Mouse (Mus musculus) ES-E14 (cell line): Measurements from ENCODE around the gene Itfg2. TPM values are rescaled to one million over a fixed set of nuclear protein-coding genes. Genes with fewer than 3 reads are reported as not detected.

ENCODE experiments used
- DNase-seq: peaks from one replicate; pipeline ENCODE4 v3.0.0-alpha.2; 2013; ENCODE audit warnings: low read depth, low spot score
- H3K27ac ChIP-seq: 2 replicates; pipeline ENCODE4 v1.5.1; 2012; ENCODE audit warnings: low read depth, mild to moderate bottlenecking, low read length, moderate library complexity, mixed read lengths; ENCODE audit not compliant: poor library complexity, insufficient read depth, severe bottlenecking
- H3K36me3 ChIP-seq: 2 replicates; pipeline ENCODE4 v1.6.1; 2012; ENCODE audit warnings: mild to moderate bottlenecking, low read length, moderate library complexity, mixed read lengths; ENCODE audit not compliant: control insufficient read depth, poor library complexity, insufficient read depth, severe bottlenecking
- H3K4me1 ChIP-seq, 2 experiments: fragments of 150-350 bp in 1 of 2; sonication (generic) in 1 of 2; 2 replicates each; pipeline ENCODE4 v1.6.1; 2012; ENCODE audit warnings: low read length in 2 of 2, mild to moderate bottlenecking in 1 of 2, mixed read lengths in 1 of 2; ENCODE audit not compliant: control insufficient read depth in 2 of 2, insufficient read depth in 2 of 2, poor library complexity in 1 of 2
- H3K4me3 ChIP-seq, 2 experiments: fragments of 150-350 bp in 1 of 2; sonication (generic) in 1 of 2; 2 replicates each; pipeline ENCODE4 v1.5.1; 2012; ENCODE audit warnings: low read length in 2 of 2, low read depth in 1 of 2, mild to moderate bottlenecking in 1 of 2, mixed read lengths in 1 of 2; ENCODE audit not compliant: insufficient read depth in 1 of 2, poor library complexity in 1 of 2, severe bottlenecking in 1 of 2
- H3K9ac ChIP-seq: 2 replicates; pipeline ENCODE4 v1.6.1; 2012; ENCODE audit warnings: low read depth, mild to moderate bottlenecking, low read length, mixed read lengths; ENCODE audit not compliant: poor library complexity, insufficient read depth, severe bottlenecking
- H3K9me3 ChIP-seq: fragments of 150-350 bp; sonication (generic); 2 replicates; pipeline ENCODE4 v1.6.1; 2012; ENCODE audit warnings: low read depth, mild to moderate bottlenecking, low read length; ENCODE audit not compliant: control insufficient read depth, insufficient read depth
- CHD2 ChIP-seq: IDR thresholded peaks from 2 replicates; pipeline ENCODE4 v1.6.1; 2014; ENCODE audit warnings: mild to moderate bottlenecking, low read depth, low read length, inconsistent platforms
- HCFC1 ChIP-seq: IDR thresholded peaks from 2 replicates; pipeline ENCODE4 v1.6.1; 2012; ENCODE audit warnings: low read length, inconsistent platforms, borderline replicate concordance; ENCODE audit not compliant: insufficient read depth
- MAFK ChIP-seq: IDR thresholded peaks from 2 replicates; pipeline ENCODE4 v1.6.1; 2014; ENCODE audit warnings: mild to moderate bottlenecking, low read depth, low read length, inconsistent platforms; ENCODE audit not compliant: insufficient read depth
- ZC3H11A ChIP-seq: IDR thresholded peaks from 2 replicates; pipeline ENCODE4 v1.6.1; 2012; ENCODE audit warnings: low read depth, mild to moderate bottlenecking, inconsistent platforms, low read length, borderline replicate concordance
- ZNF384 ChIP-seq: IDR thresholded peaks from 2 replicates; pipeline ENCODE4 v1.6.1; 2012; ENCODE audit warnings: low read depth, low read length, inconsistent platforms
- in situ Hi-C, 2 experiments: fragments of 600-800 bp; cut with MboI; formaldehyde crosslinking; loops; one replicate each; pipeline ENCODE4 v1.15.1; 2025; ENCODE audit warnings: low sequenced_read_pairs in 2 of 2, inconsistent platforms in 1 of 2; ENCODE audit not compliant: unreplicated experiment in 2 of 2
- total RNA-seq: library from RNA; depleted of rRNA; stranded (reverse); fragments of 300-350 nt; gene quantifications from 2 replicates; pipeline ENCODE4 v1.2.3, GENCODE M21; 2012

Itfg2 gene
- total RNA-seq, 1 experiment, result 33.4 TPM

GRCm38 (mm10) chr6:128437731-128438316 lies 13.1 kb upstream of the Itfg2 start:
- no peak for TF ChIP-seq ZNF384
- no peak for TF ChIP-seq CHD2
- TF ChIP-seq HCFC1, result peak; percentile 85
- no peak for TF ChIP-seq MAFK
- no peak for TF ChIP-seq ZC3H11A
- in situ Hi-C loops, result no loop called here
- Histone ChIP-seq H3K9ac (peak overlapping the region; percentile 89), H3K27ac (peak overlapping the region; percentile 54), H3K4me3 (peak overlapping the region; percentile 89 to 93), H3K36me3 (peaks cover 38% of the 10 kb centered on the region), H3K4me1 (peaks cover 10 to 26% of the 10 kb centered on the region in 2 experiments; a peak in 3 of 4 replicates), H3K9me3 (no peaks in the 10 kb centered on the region)
- no peak for DNase-seq

GRCm38 (mm10) chr6:128437288-128437687 lies 12.6 kb upstream of the Itfg2 start:
- no peak for DNase-seq
- H3K9me3 ChIP-seq, result no peaks in the 10 kb centered on the region
- in situ Hi-C loops, result no loop called here

GRCm38 (mm10) chr6:128436356-128437005 lies 11.8 kb upstream of the Itfg2 start:
- peaks cover 52% of the 10 kb centered on the region for H3K36me3 ChIP-seq
- H3K9ac ChIP-seq, result peak overlapping the region; percentile 61
- H3K9me3 ChIP-seq, result no peaks in the 10 kb centered on the region
- no peak overlapping the region for H3K27ac ChIP-seq
- no peak for TF ChIP-seq HCFC1
- TF ChIP-seq CHD2, result no peak
- no peak for TF ChIP-seq MAFK
- TF ChIP-seq ZC3H11A, result no peak
- no peak for TF ChIP-seq ZNF384
- peaks cover 14 to 29% of the 10 kb centered on the region in 2 experiments for H3K4me1 ChIP-seq
- peak overlapping the region; percentile 89 to 93 for H3K4me3 ChIP-seq
- in situ Hi-C loops, result no loop called here
- no peak for DNase-seq

More at GRCm38 (mm10) chr6:128437288-128437687, 12.6 kb upstream of the Itfg2 start:
- Histone ChIP-seq H3K4me3 (peak overlapping the region; percentile 89 to 93), H3K27ac (0 out of 2 replicates have a peak overlapping the region, but pooled peaks have one; percentile 54), H3K36me3 (peaks cover 44% of the 10 kb centered on the region), H3K4me1 (peaks cover 10 to 28% of the 10 kb centered on the region in 2 experiments; a peak in 3 of 4 replicates), H3K9ac (peak overlapping the region; percentile 89)
- TF ChIP-seq ZNF384 (no peak), CHD2 (no peak), HCFC1 (no peak), ZC3H11A (no peak), MAFK (no peak)

- DNase-seq, result no peak
- Histone ChIP-seq H3K36me3 (peaks cover 59% of the 10 kb centered on the region), H3K9me3 (no peaks in the 10 kb centered on the region), H3K27ac (no peak overlapping the region), H3K4me3 (no peak overlapping the region), H3K4me1 (peaks cover 15 to 29% of the 10 kb centered on the region in 2 experiments), H3K9ac (no peak overlapping the region)
- in situ Hi-C loops, result no loop called here
- no peak for TF ChIP-seq CHD2
- no peak for TF ChIP-seq ZNF384
- TF ChIP-seq HCFC1, result no peak
- no peak for TF ChIP-seq MAFK
- TF ChIP-seq ZC3H11A, result no peak
Observed at GRCm38 (mm10) chr6:128435474-128435873, 10.7 kb upstream of the Itfg2 start.
